Mouse (Mus musculus): ENCODE results near the gene Pygm. TPM values are rescaled to one million over a fixed set of nuclear protein-coding genes. Genes with fewer than 3 reads are reported as not detected.

Pygm gene
- polyA plus RNA-seq, 1 experiment from 2014 or later: 9.3 TPM

- no peak for ATAC-seq (ENCODE audit: insufficient number of reproducible peaks, insufficient read depth, low FRiP score, low read depth)
- Histone ChIP-seq H3K4me1 (ENCODE audit: control insufficient read depth, insufficient read depth, low read length) (peaks cover 27% of the 10 kb centered on the region), H3K27ac (ENCODE audit: low read length) (no peak overlapping the region), H3K9ac (replicated peaks; ENCODE audit: low read depth, low read length) (no peak overlapping the region), H3K4me3 (ENCODE audit: low read depth, low read length) (no peak overlapping the region), H3K9me3 (ENCODE audit: control insufficient read depth, low read depth, low read length) (no peaks in the 10 kb centered on the region), H3K4me2 (replicated peaks; ENCODE audit: low read depth, low read length) (no peak overlapping the region), H3K27me3 (ENCODE audit: control insufficient read depth, insufficient read depth, low read length) (no peaks in the 10 kb centered on the region), H3K36me3 (ENCODE audit: control insufficient read depth, insufficient read depth, low read length) (no peaks in the 10 kb centered on the region)
- WGBS: 66% methylated on average over 5 of the region's 5 CpGs
Observed at GRCm38 (mm10) chr19:6385419-6385818, 1.2 kb downstream of the Pygm start.

- Histone ChIP-seq H3K4me3 (ENCODE audit: low read depth, low read length) (no peak overlapping the region), H3K36me3 (ENCODE audit: control insufficient read depth, insufficient read depth, low read length) (no peaks in the 10 kb centered on the region), H3K9me3 (ENCODE audit: control insufficient read depth, low read depth, low read length) (no peaks in the 10 kb centered on the region), H3K4me1 (ENCODE audit: control insufficient read depth, insufficient read depth, low read length) (peaks cover 27% of the 10 kb centered on the region), H3K27me3 (ENCODE audit: control insufficient read depth, insufficient read depth, low read length) (no peaks in the 10 kb centered on the region), H3K9ac (replicated peaks; ENCODE audit: low read depth, low read length) (no peak overlapping the region), H3K27ac (ENCODE audit: low read length) (no peak overlapping the region), H3K4me2 (replicated peaks; ENCODE audit: low read depth, low read length) (no peak overlapping the region)
- no peak for ATAC-seq (ENCODE audit: insufficient number of reproducible peaks, insufficient read depth, low FRiP score, low read depth)
- WGBS: 78% methylated on average over 7 of the region's 7 CpGs
Observed at GRCm38 (mm10) chr19:6385821-6386220, 1.6 kb downstream of the Pygm start.

- H3K27ac ChIP-seq (ENCODE audit: low read length): no peak overlapping the region
- WGBS: 65% methylated on average over 9 of the region's 9 CpGs
Observed at GRCm38 (mm10) chr19:6386234-6386633, 2.0 kb downstream of the Pygm start.

GRCm38 (mm10) chr19:6388006-6388405 lies 3.8 kb downstream of the Pygm start:
- no peak for ATAC-seq (ENCODE audit: insufficient number of reproducible peaks, insufficient read depth, low FRiP score, low read depth)
- WGBS: 84% methylated on average over 13 of the region's 13 CpGs
- H3K4me1 ChIP-seq (ENCODE audit: control insufficient read depth, insufficient read depth, low read length): peaks cover 26% of the 10 kb centered on the region

More at GRCm38 (mm10) chr19:6386234-6386633, 2.0 kb downstream of the Pygm start:
- Histone ChIP-seq H3K9ac (replicated peaks; ENCODE audit: low read depth, low read length) (no peak overlapping the region), H3K9me3 (ENCODE audit: control insufficient read depth, low read depth, low read length) (no peaks in the 10 kb centered on the region), H3K27me3 (ENCODE audit: control insufficient read depth, insufficient read depth, low read length) (no peaks in the 10 kb centered on the region), H3K36me3 (ENCODE audit: control insufficient read depth, insufficient read depth, low read length) (no peaks in the 10 kb centered on the region), H3K4me3 (ENCODE audit: low read depth, low read length) (no peak overlapping the region), H3K4me2 (replicated peaks; ENCODE audit: low read depth, low read length) (no peak overlapping the region), H3K4me1 (ENCODE audit: control insufficient read depth, insufficient read depth, low read length) (peaks cover 27% of the 10 kb centered on the region)
- no peak for ATAC-seq (ENCODE audit: insufficient number of reproducible peaks, insufficient read depth, low FRiP score, low read depth)

GRCm38 (mm10) chr19:6389803-6390202 lies 5.6 kb downstream of the Pygm start:
- Histone ChIP-seq H3K27me3 (ENCODE audit: control insufficient read depth, insufficient read depth, low read length) (no peaks in the 10 kb centered on the region), H3K4me1 (ENCODE audit: control insufficient read depth, insufficient read depth, low read length) (peaks cover 9% of the 10 kb centered on the region), H3K36me3 (ENCODE audit: control insufficient read depth, insufficient read depth, low read length) (no peaks in the 10 kb centered on the region), H3K4me2 (replicated peaks; ENCODE audit: low read depth, low read length) (peak overlapping the region; percentile 38), H3K4me3 (ENCODE audit: low read depth, low read length) (peak overlapping the region; percentile 20; the same call in 1 of the 2 replicates), H3K9ac (replicated peaks; ENCODE audit: low read depth, low read length) (no peak overlapping the region), H3K9me3 (ENCODE audit: control insufficient read depth, low read depth, low read length) (no peaks in the 10 kb centered on the region), H3K27ac (ENCODE audit: low read length) (no peak overlapping the region)
- WGBS: 10% methylated on average over 16 of the region's 16 CpGs
- peak; percentile 64; the same call in 1 of the 2 replicates for ATAC-seq (ENCODE audit: insufficient number of reproducible peaks, insufficient read depth, low FRiP score, low read depth)

More at GRCm38 (mm10) chr19:6388006-6388405, 3.8 kb downstream of the Pygm start:
- no peak overlapping the region for H3K4me2 ChIP-seq (replicated peaks; ENCODE audit: low read depth, low read length)
- H3K27ac ChIP-seq (ENCODE audit: low read length): no peak overlapping the region
- H3K4me3 ChIP-seq (ENCODE audit: low read depth, low read length): no peak overlapping the region
- H3K36me3 ChIP-seq (ENCODE audit: control insufficient read depth, insufficient read depth, low read length): no peaks in the 10 kb centered on the region
- no peaks in the 10 kb centered on the region for H3K27me3 ChIP-seq (ENCODE audit: control insufficient read depth, insufficient read depth, low read length)
- no peaks in the 10 kb centered on the region for H3K9me3 ChIP-seq (ENCODE audit: control insufficient read depth, low read depth, low read length)
- no peak overlapping the region for H3K9ac ChIP-seq (replicated peaks; ENCODE audit: low read depth, low read length)

GRCm38 (mm10) chr19:6390251-6390650 lies 6.1 kb downstream of the Pygm start:
- Histone ChIP-seq H3K4me2 (replicated peaks; ENCODE audit: low read depth, low read length) (peak overlapping the region; percentile 38), H3K4me1 (ENCODE audit: control insufficient read depth, insufficient read depth, low read length) (peaks cover 6% of the 10 kb centered on the region; the same call in 1 of the 2 replicates), H3K27ac (ENCODE audit: low read length) (no peak overlapping the region), H3K27me3 (ENCODE audit: control insufficient read depth, insufficient read depth, low read length) (no peaks in the 10 kb centered on the region), H3K9me3 (ENCODE audit: control insufficient read depth, low read depth, low read length) (no peaks in the 10 kb centered on the region), H3K4me3 (ENCODE audit: low read depth, low read length) (no peak overlapping the region), H3K9ac (replicated peaks; ENCODE audit: low read depth, low read length) (no peak overlapping the region), H3K36me3 (ENCODE audit: control insufficient read depth, insufficient read depth, low read length) (no peaks in the 10 kb centered on the region)
- 51% methylated on average over 6 of the region's 6 CpGs for WGBS
- ATAC-seq (ENCODE audit: insufficient number of reproducible peaks, insufficient read depth, low FRiP score, low read depth): no peak

- H3K27me3 ChIP-seq (ENCODE audit: control insufficient read depth, insufficient read depth, low read length): no peaks in the 10 kb centered on the region
- ATAC-seq (ENCODE audit: insufficient number of reproducible peaks, insufficient read depth, low FRiP score, low read depth): no peak
- H3K27ac ChIP-seq (ENCODE audit: low read length): no peak overlapping the region
- no peaks in the 10 kb centered on the region for H3K36me3 ChIP-seq (ENCODE audit: control insufficient read depth, insufficient read depth, low read length)
- no peak overlapping the region for H3K4me2 ChIP-seq (replicated peaks; ENCODE audit: low read depth, low read length)
- H3K4me1 ChIP-seq (ENCODE audit: control insufficient read depth, insufficient read depth, low read length): 0 out of 2 replicates have a peak, but pooled peaks cover 4% of the 10 kb centered on the region
- H3K9me3 ChIP-seq (ENCODE audit: control insufficient read depth, low read depth, low read length): no peaks in the 10 kb centered on the region
- WGBS: 92% methylated on average over 14 of the region's 14 CpGs
- H3K9ac ChIP-seq (replicated peaks; ENCODE audit: low read depth, low read length): no peak overlapping the region
- no peak overlapping the region for H3K4me3 ChIP-seq (ENCODE audit: low read depth, low read length)
Observed at GRCm38 (mm10) chr19:6392743-6393393, 8.7 kb downstream of the Pygm start.

GRCm38 (mm10) chr19:6393637-6394036 lies 9.4 kb downstream of the Pygm start:
- no peak overlapping the region for H3K4me2 ChIP-seq (replicated peaks; ENCODE audit: low read depth, low read length)
- H3K27ac ChIP-seq (ENCODE audit: low read length): no peak overlapping the region
- ATAC-seq (ENCODE audit: insufficient number of reproducible peaks, insufficient read depth, low FRiP score, low read depth): no peak
- H3K9me3 ChIP-seq (ENCODE audit: control insufficient read depth, low read depth, low read length): no peaks in the 10 kb centered on the region
- 0 out of 2 replicates have a peak, but pooled peaks cover 4% of the 10 kb centered on the region for H3K4me1 ChIP-seq (ENCODE audit: control insufficient read depth, insufficient read depth, low read length)
- no peak overlapping the region for H3K9ac ChIP-seq (replicated peaks; ENCODE audit: low read depth, low read length)
- 88% methylated on average over 16 of the region's 16 CpGs for WGBS
- H3K36me3 ChIP-seq (ENCODE audit: control insufficient read depth, insufficient read depth, low read length): no peaks in the 10 kb centered on the region
- no peaks in the 10 kb centered on the region for H3K27me3 ChIP-seq (ENCODE audit: control insufficient read depth, insufficient read depth, low read length)
- no peak overlapping the region for H3K4me3 ChIP-seq (ENCODE audit: low read depth, low read length)

GRCm38 (mm10) chr19:6396237-6396636 lies 12.0 kb downstream of the Pygm start:
- H3K9me3 ChIP-seq (ENCODE audit: control insufficient read depth, low read depth, low read length): no peaks in the 10 kb centered on the region
- no peaks in the 10 kb centered on the region for H3K36me3 ChIP-seq (ENCODE audit: control insufficient read depth, insufficient read depth, low read length)
- no peak for ATAC-seq (ENCODE audit: insufficient number of reproducible peaks, insufficient read depth, low FRiP score, low read depth)
- 90% methylated on average over 5 of the region's 5 CpGs for WGBS
- H3K27ac ChIP-seq (ENCODE audit: low read length): no peak overlapping the region
- no peak overlapping the region for H3K9ac ChIP-seq (replicated peaks; ENCODE audit: low read depth, low read length)
- no peak overlapping the region for H3K4me2 ChIP-seq (replicated peaks; ENCODE audit: low read depth, low read length)
- no peak overlapping the region for H3K4me3 ChIP-seq (ENCODE audit: low read depth, low read length)
- H3K4me1 ChIP-seq (ENCODE audit: control insufficient read depth, insufficient read depth, low read length): peaks cover 11% of the 10 kb centered on the region; the same call in 1 of the 2 replicates
- no peaks in the 10 kb centered on the region for H3K27me3 ChIP-seq (ENCODE audit: control insufficient read depth, insufficient read depth, low read length)

Measured in stomach, embryonic 14.5 days (tissue).